Mouse (Mus musculus): ENCODE measurements around the gene Calcr. TPM values are rescaled to one million over a fixed set of nuclear protein-coding genes. Genes with fewer than 3 reads are reported as not detected.
"Not testable (repeated sequence)": the region's sequence is repeated elsewhere in the genome, so short reads cannot be mapped to it uniquely, and the experiment has no call there.

The Calcr gene
- polyA plus RNA-seq, 1 experiment = not detected

GRCm38 (mm10) chr6:3688087-3688642, 76.3 kb downstream of the Calcr start:
- Histone ChIP-seq H3K27ac (ENCODE audit: insufficient read depth, low read depth, low read length) (no peak overlapping the region), H3K4me3 (ENCODE audit: insufficient read depth, low read length) (no peak overlapping the region), H3K4me1 (ENCODE audit: control insufficient read depth, insufficient read depth, low read length) (no peaks in the 10 kb centered on the region)
- TF ChIP-seq POLR2A (IDR thresholded peaks at IDR 0.05; ENCODE audit: borderline replicate concordance, low read depth, low read length) = no peak
- no peak for TF ChIP-seq CTCF (IDR thresholded peaks at IDR 0.05; ENCODE audit: low read depth, low read length)

- H3K27ac ChIP-seq (ENCODE audit: insufficient read depth, low read depth, low read length) = not testable (repeated sequence)
Observed at GRCm38 (mm10) chr6:3678286-3678685, 86.2 kb downstream of the Calcr start.

GRCm38 (mm10) chr6:3677806-3678205, 86.7 kb downstream of the Calcr start:
- no peak for TF ChIP-seq POLR2A (IDR thresholded peaks at IDR 0.05; ENCODE audit: borderline replicate concordance, low read depth, low read length)
- TF ChIP-seq CTCF (IDR thresholded peaks at IDR 0.05; ENCODE audit: low read depth, low read length) = no peak
- no peaks in the 10 kb centered on the region for H3K4me1 ChIP-seq (ENCODE audit: control insufficient read depth, insufficient read depth, low read length)
- H3K27ac ChIP-seq (ENCODE audit: insufficient read depth, low read depth, low read length) = no peak overlapping the region
- H3K4me3 ChIP-seq (ENCODE audit: insufficient read depth, low read length) = no peak overlapping the region

More at GRCm38 (mm10) chr6:3678286-3678685, 86.2 kb downstream of the Calcr start:
- not testable (repeated sequence) for H3K4me1 ChIP-seq (ENCODE audit: control insufficient read depth, insufficient read depth, low read length); H3K4me3 ChIP-seq (ENCODE audit: insufficient read depth, low read length)

GRCm38 (mm10) chr6:3671941-3672340, 92.6 kb downstream of the Calcr start:
- not testable (repeated sequence) for H3K4me3 ChIP-seq (ENCODE audit: insufficient read depth, low read length); H3K27ac ChIP-seq (ENCODE audit: insufficient read depth, low read depth, low read length); H3K4me1 ChIP-seq (ENCODE audit: control insufficient read depth, insufficient read depth, low read length)

GRCm38 (mm10) chr6:3664147-3664716, 100.3 kb downstream of the Calcr start:
- H3K27ac ChIP-seq (ENCODE audit: insufficient read depth, low read depth, low read length) = no peak overlapping the region
- H3K4me1 ChIP-seq (ENCODE audit: control insufficient read depth, insufficient read depth, low read length) = no peaks in the 10 kb centered on the region
- TF ChIP-seq CTCF (IDR thresholded peaks at IDR 0.05; ENCODE audit: low read depth, low read length) (no peak), POLR2A (IDR thresholded peaks at IDR 0.05; ENCODE audit: borderline replicate concordance, low read depth, low read length) (no peak)
- no peak overlapping the region for H3K4me3 ChIP-seq (ENCODE audit: insufficient read depth, low read length)

GRCm38 (mm10) chr6:3658405-3658804, 106.1 kb downstream of the Calcr start:
- no peaks in the 10 kb centered on the region for H3K4me1 ChIP-seq (ENCODE audit: control insufficient read depth, insufficient read depth, low read length)
- no peak for TF ChIP-seq POLR2A (IDR thresholded peaks at IDR 0.05; ENCODE audit: borderline replicate concordance, low read depth, low read length)
- no peak for TF ChIP-seq CTCF (IDR thresholded peaks at IDR 0.05; ENCODE audit: low read depth, low read length)
- no peak overlapping the region for H3K4me3 ChIP-seq (ENCODE audit: insufficient read depth, low read length)
- H3K27ac ChIP-seq (ENCODE audit: insufficient read depth, low read depth, low read length) = no peak overlapping the region

Other genes starting within 250 kb of the Calcr start
- not detected in 2 replicates for gene Tfpi2, start 224.2 kb upstream of the Calcr start, polyA plus RNA-seq (2012; ENCODE audit: insufficient read depth, insufficient read length, missing spikeins)
- not detected in 2 replicates for gene Gngt1, start 229.1 kb upstream of the Calcr start, polyA plus RNA-seq (2012; ENCODE audit: insufficient read depth, insufficient read length, missing spikeins)
- gene Gng11, start 239.2 kb upstream of the Calcr start, polyA plus RNA-seq (2012; ENCODE audit: insufficient read depth, insufficient read length, missing spikeins) = 2.1 and 3.6 TPM in 2 replicates